Mouse (Mus musculus): ENCODE results near the gene Zcchc2.

- TF ChIP-seq CTCF (IDR thresholded peaks at IDR 0.05) (no peak), EP300 (IDR thresholded peaks at IDR 0.05) (no peak)
Observed at GRCm38 (mm10) chr1:106029769-106030168, 39.6 kb downstream of the Zcchc2 start.

Data from lung, postnatal 0 days (tissue).